Mouse (Mus musculus) cerebellum, postnatal 4 days (tissue): Measurements from ENCODE around the gene Cldn7.
A peak's percentile ranks its signal among the peaks of the same experiment; 100 is the strongest.

Experiments used
- DNase-seq, 2 experiments: peaks; one replicate each; pipeline ENCODE4 v3.0.0; 2022; ENCODE audit warnings: low spot score in 2 of 2, mixed read lengths in 1 of 2

Cldn7 gene

GRCm38 (mm10) chr11:69990850-69991691 lies 26.5 kb downstream of the Cldn7 start, which contains the start of gene Gabarap:
Gene Gabarap (plus strand): TSS chr11:69991143.
- DNase-seq: peak; percentile 92 to 95

GRCm38 (mm10) chr11:69991711-69992110 lies 27.1 kb downstream of the Cldn7 start:
- DNase-seq: no peak

GRCm38 (mm10) chr11:69992396-69992795 lies 27.8 kb downstream of the Cldn7 start:
- no peak for DNase-seq

- no peak for DNase-seq
Measured at GRCm38 (mm10) chr11:69992932-69993331, 28.4 kb downstream of the Cldn7 start.

GRCm38 (mm10) chr11:69994401-69995090 lies 30.0 kb downstream of the Cldn7 start:
- DNase-seq: no peak

- DNase-seq: peak; percentile 88 to 95
Measured at GRCm38 (mm10) chr11:69995391-69995960, 30.9 kb downstream of the Cldn7 start, which contains the start of gene Phf23. Gene Phf23 (plus strand): TSS chr11:69995777.

- peak in 1 of 2 experiments; percentile 34 for DNase-seq
Measured at GRCm38 (mm10) chr11:69996161-69997061, 31.8 kb downstream of the Cldn7 start.

GRCm38 (mm10) chr11:69997070-69997509 lies 32.5 kb downstream of the Cldn7 start:
- DNase-seq: peak; percentile 60 to 80

- DNase-seq: no peak
Measured at GRCm38 (mm10) chr11:69998567-69999491, 34.2 kb downstream of the Cldn7 start.

GRCm38 (mm10) chr11:69999666-70000065 lies 35.1 kb downstream of the Cldn7 start:
- no peak for DNase-seq

- peak; percentile 76 to 88 for DNase-seq
Measured at GRCm38 (mm10) chr11:70000396-70000898, 35.9 kb downstream of the Cldn7 start, which contains the start of gene Dvl2. Gene Dvl2 (plus strand): TSS chr11:70000595.

- no peak for DNase-seq
Measured at GRCm38 (mm10) chr11:70001159-70001558, 36.6 kb downstream of the Cldn7 start.

GRCm38 (mm10) chr11:70001865-70002264 lies 37.3 kb downstream of the Cldn7 start:
- peak in 1 of 2 experiments; percentile 59 for DNase-seq

- no peak for DNase-seq
Measured at GRCm38 (mm10) chr11:70002471-70002870, 37.9 kb downstream of the Cldn7 start.

- no peak for DNase-seq
Measured at GRCm38 (mm10) chr11:70005521-70005920, 40.9 kb downstream of the Cldn7 start.

GRCm38 (mm10) chr11:70010033-70010432 lies 45.5 kb downstream of the Cldn7 start:
- DNase-seq: no peak

GRCm38 (mm10) chr11:70010548-70010947 lies 46.0 kb downstream of the Cldn7 start:
- no peak for DNase-seq

- DNase-seq: no peak
Measured at GRCm38 (mm10) chr11:70010961-70011360, 46.4 kb downstream of the Cldn7 start.

- DNase-seq: no peak
Measured at GRCm38 (mm10) chr11:70012931-70013330, 48.4 kb downstream of the Cldn7 start.

GRCm38 (mm10) chr11:70013408-70013807 lies 48.8 kb downstream of the Cldn7 start:
- DNase-seq: no peak
